ENCODE assay signal across 16 mouse cellular contexts in the genomic region with DNA sequence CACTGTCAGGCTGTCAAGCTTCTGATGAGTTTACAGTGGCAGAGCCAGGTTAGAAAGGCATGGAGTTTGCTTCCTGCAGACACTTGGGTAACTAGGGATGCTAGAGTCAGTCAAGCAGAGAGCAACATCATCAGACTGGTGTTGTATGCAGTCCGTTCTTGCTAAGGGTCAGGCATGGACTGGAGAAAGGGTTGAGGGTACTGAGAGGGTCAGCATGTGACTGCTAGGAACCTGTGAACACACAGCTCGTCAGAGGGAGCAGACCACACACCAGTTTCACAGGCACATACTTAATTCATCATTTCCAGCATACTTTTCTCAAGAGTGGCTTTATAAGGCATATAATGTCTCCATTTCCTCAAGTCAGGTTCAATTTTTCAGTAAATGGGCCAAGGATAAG. TPM values are rescaled to one million over a fixed set of nuclear protein-coding genes. Genes with fewer than 3 reads are reported as not detected.
DNase-seq lines count a peak whose midpoint lies in the region; ATAC-seq and TF ChIP-seq lines count a peak whose summit lies in the region.
"Had no signal": no experiment of that assay in that cellular context is flagged by ENCODE, and none has a peak within 500 bp of the region (broad histone marks: within the 10 kb centered on the region; RNA-seq: fewer than 3 reads in every experiment).

No protein-coding gene starts in this region.

- H3K27me3 ChIP-seq in cerebellum, adult 2 months (ENCODE audit: control insufficient read depth, insufficient read depth, low read length): no peaks in the 10 kb centered on the region; the same call in 1 of the 2 replicates
- H3K27me3 ChIP-seq in embryonic facial prominence, embryonic 15.5 days: no peaks in the 10 kb centered on the region
- H3K27me3 ChIP-seq in hindbrain, embryonic 11.5 days (ENCODE audit: control insufficient read depth, insufficient read depth, low read length): no peaks in the 10 kb centered on the region
- no peaks in the 10 kb centered on the region for H3K27me3 ChIP-seq in midbrain, embryonic 15.5 days (replicated peaks)
- H3K27me3 ChIP-seq: liver, embryonic 12.5 days had no signal

- WGBS in cerebellum, adult 2 months: 36% methylated on average over 2 of the region's 2 CpGs
- 40% methylated on average over 2 of the region's 2 CpGs for WGBS in embryonic facial prominence, embryonic 15.5 days
- WGBS in hindbrain, embryonic 11.5 days: 26% methylated on average over 2 of the region's 2 CpGs
- 33% methylated on average over 2 of the region's 2 CpGs for WGBS in midbrain, embryonic 15.5 days

- H3K9me3 ChIP-seq in embryonic facial prominence, embryonic 15.5 days (replicated peaks): no peaks in the 10 kb centered on the region
- H3K9me3 ChIP-seq in hindbrain, embryonic 11.5 days (ENCODE audit: control insufficient read depth, low read length): no peaks in the 10 kb centered on the region
- H3K9me3 ChIP-seq in midbrain, embryonic 15.5 days: no peaks in the 10 kb centered on the region
- H3K9me3 ChIP-seq: liver, embryonic 12.5 days had no signal

- H3K4me2 ChIP-seq in embryonic facial prominence, embryonic 15.5 days (replicated peaks): peak overlapping the region; percentile 37
- H3K4me2 ChIP-seq in hindbrain, embryonic 11.5 days (replicated peaks; ENCODE audit: low read depth, low read length): no peak overlapping the region
- peak overlapping the region; percentile 44; the same call in 1 of the 2 replicates for H3K4me2 ChIP-seq in midbrain, embryonic 15.5 days
- H3K4me2 ChIP-seq: liver, embryonic 12.5 days had no signal

- H3K4me1 ChIP-seq in cerebellum, adult 2 months (ENCODE audit: control insufficient read depth, insufficient read depth, low read length): no peaks in the 10 kb centered on the region
- H3K4me1 ChIP-seq in embryonic facial prominence, embryonic 15.5 days: 0 out of 2 replicates have a peak, but pooled peaks cover 3% of the 10 kb centered on the region
- no peaks in the 10 kb centered on the region for H3K4me1 ChIP-seq in hindbrain, embryonic 11.5 days (replicated peaks; ENCODE audit: control insufficient read depth, insufficient read depth, low read length)
- peaks cover 11% of the 10 kb centered on the region for H3K4me1 ChIP-seq in midbrain, embryonic 15.5 days
- H3K4me1 ChIP-seq: liver, embryonic 12.5 days had no signal

- no peak overlapping the region for H3K9ac ChIP-seq in embryonic facial prominence, embryonic 15.5 days
- H3K9ac ChIP-seq in hindbrain, embryonic 11.5 days (ENCODE audit: low read depth, low read length): no peak overlapping the region
- H3K9ac ChIP-seq in midbrain, embryonic 15.5 days: no peak overlapping the region
- H3K9ac ChIP-seq: liver, embryonic 12.5 days had no signal

- no peak for ATAC-seq in embryonic facial prominence, embryonic 15.5 days (ENCODE audit: insufficient number of reproducible peaks, low FRiP score, low TSS enrichment, low read depth)
- ATAC-seq in hindbrain, embryonic 11.5 days (ENCODE audit: low FRiP score): peak; percentile 36; the same call in 1 of the 2 replicates
- ATAC-seq in midbrain, embryonic 15.5 days (replicated peaks): no peak
- ATAC-seq: liver, embryonic 12.5 days; lung, postnatal 0 days; Patski had no signal

- H3K36me3 ChIP-seq in embryonic facial prominence, embryonic 15.5 days: no peaks in the 10 kb centered on the region
- H3K36me3 ChIP-seq in hindbrain, embryonic 11.5 days (ENCODE audit: control insufficient read depth, insufficient read depth, low read length): no peaks in the 10 kb centered on the region
- no peaks in the 10 kb centered on the region for H3K36me3 ChIP-seq in midbrain, embryonic 15.5 days (replicated peaks)
- H3K36me3 ChIP-seq: liver, embryonic 12.5 days had no signal

- no peak for DNase-seq in cerebellum, adult 2 months
- no peak for DNase-seq in cerebellum, adult 11 months
- peak; percentile 11 for DNase-seq in hindbrain, embryonic 11.5 days (ENCODE audit: low spot score)
- DNase-seq in adrenal gland, adult (ENCODE audit: inconsistent age in 2 of 2, low spot score in 1 of 2): no peak
- no peak for DNase-seq in ovary, postnatal 14 days (ENCODE audit: low spot score)
- no peak for DNase-seq in frontal cortex, postnatal 14 days (ENCODE audit: low spot score in 2 of 2)
- DNase-seq: adrenal gland, adult 2 months; heart, adult 2 months; heart, postnatal 14 days; kidney, adult 9 months; right cerebral cortex, postnatal 25 days had no signal

- no peak for TF ChIP-seq CTCF in cerebellum, adult 2 months (IDR thresholded peaks at IDR 0.05; ENCODE audit: borderline replicate concordance, insufficient read depth, low read depth, low read length)

- H3K4me3 ChIP-seq in cerebellum, adult 2 months (replicated peaks; ENCODE audit: insufficient read depth, low read depth, low read length): no peak overlapping the region
- no peak overlapping the region for H3K4me3 ChIP-seq in embryonic facial prominence, embryonic 15.5 days (replicated peaks)
- no peak overlapping the region for H3K4me3 ChIP-seq in hindbrain, embryonic 11.5 days (ENCODE audit: low read depth, low read length)
- H3K4me3 ChIP-seq in midbrain, embryonic 15.5 days: no peak overlapping the region
- H3K4me3 ChIP-seq: heart, adult 2 months; liver, embryonic 12.5 days had no signal

- TF ChIP-seq POLR2A in cerebellum, adult 2 months (IDR thresholded peaks at IDR 0.05; ENCODE audit: borderline replicate concordance, insufficient read depth, low read length): no peak

- H3K27ac ChIP-seq in cerebellum, adult 2 months (ENCODE audit: insufficient read depth, low read length): peak overlapping the region; percentile 43; the same call in 1 of the 2 replicates
- no peak overlapping the region for H3K27ac ChIP-seq in embryonic facial prominence, embryonic 15.5 days (replicated peaks)
- H3K27ac ChIP-seq in hindbrain, embryonic 11.5 days (ENCODE audit: low read depth, low read length): no peak overlapping the region
- no peak overlapping the region for H3K27ac ChIP-seq in midbrain, embryonic 15.5 days
- H3K27ac ChIP-seq: heart, adult 2 months; liver, embryonic 12.5 days had no signal

RNA-seq across cellular contexts. Expression of gene Pex5l, which starts 53.6 kb away (rescaled TPM):
- 92.5 and 121 TPM in 2 replicates for polyA plus RNA-seq in cerebellum, adult 2 months (2012; rRNA removed)
- polyA plus RNA-seq in embryonic facial prominence, embryonic 15.5 days (2015; fragmentation: Nextera tagmentation; extraction: Ambion mirVana): 1.0 TPM in 2 replicates
- polyA plus RNA-seq in hindbrain, embryonic 11.5 days (2014; fragmentation: Nextera tagmentation; extraction: Ambion mirVana): 4.5 and 5.2 TPM in 2 replicates
- 1.8 and 2.4 TPM in 2 replicates for polyA plus RNA-seq in midbrain, embryonic 15.5 days (2015; fragmentation: Nextera tagmentation; extraction: Ambion mirVana)
- polyA plus RNA-seq: liver, embryonic 12.5 days; Patski had no signal

Comparison
In these comparisons a context has a peak if more than half of its experiments do, and no peak if none do; other contexts are left out.
1. RNA of gene Pex5l, which starts 53.6 kb away (polyA plus RNA-seq): 92.5 to 121 TPM in cerebellum, adult 2 months; 4.5 to 5.2 TPM in hindbrain, embryonic 11.5 days, 1.8 to 2.4 TPM in midbrain, embryonic 15.5 days and 1.0 TPM in embryonic facial prominence, embryonic 15.5 days; every median in the first group is over 10 times any median in the second.